Comparison of ENCODE assay signal across 8 mouse cellular contexts in the genomic region with DNA sequence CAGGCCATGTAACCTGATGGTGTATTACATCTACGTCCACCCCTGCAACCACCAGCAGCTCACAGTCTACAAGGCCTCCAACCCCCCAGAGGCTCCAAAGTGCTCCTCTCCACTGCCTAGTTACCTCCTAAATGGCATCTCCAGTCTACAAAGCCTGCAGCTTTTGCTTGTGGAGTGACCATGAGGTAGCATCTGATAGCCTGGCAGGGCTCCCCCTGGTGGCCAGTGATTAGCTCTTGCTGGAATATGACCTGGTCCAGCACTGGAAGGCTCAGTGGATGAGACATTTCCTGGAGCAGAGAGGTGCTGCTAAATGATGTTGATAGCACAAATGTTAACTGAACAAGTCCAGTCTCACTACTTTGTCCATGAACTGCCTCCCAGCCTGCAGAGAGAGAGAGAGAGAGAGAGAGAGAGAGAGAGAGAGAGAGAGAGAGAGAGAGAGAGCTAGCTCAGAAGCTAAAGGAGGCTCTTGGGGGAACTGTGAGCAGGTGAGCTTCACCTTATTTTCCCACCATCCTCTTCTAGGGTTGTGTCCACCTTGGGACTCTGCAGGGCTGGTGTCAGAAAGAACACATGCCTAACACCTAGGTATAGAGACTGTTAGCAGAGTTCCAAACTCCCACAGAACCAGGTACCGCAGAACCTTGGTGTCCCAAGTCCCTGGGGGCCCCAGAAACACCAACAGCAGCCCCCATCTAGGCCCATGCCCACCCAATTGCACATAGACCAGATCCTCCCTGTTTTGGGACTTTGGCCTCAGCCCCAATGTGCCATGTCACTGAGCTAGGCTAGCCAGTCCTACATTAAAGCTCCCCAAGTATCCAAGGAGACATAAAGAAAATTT. TPM values are rescaled to one million over a fixed set of nuclear protein-coding genes. Genes with fewer than 3 reads are reported as not detected.
DNase-seq lines count a peak whose midpoint lies in the region; ATAC-seq and TF ChIP-seq lines count a peak whose summit lies in the region.
"Had no signal": no experiment of that assay in that cellular context is flagged by ENCODE, and none has a peak within 500 bp of the region (broad histone marks: within the 10 kb centered on the region; RNA-seq: fewer than 3 reads in every experiment).

No protein-coding gene starts in this region.

- TF ChIP-seq CTCF in small intestine, adult 2 months (IDR thresholded peaks at IDR 0.05; ENCODE audit: extremely low read depth, insufficient read length, insufficient replicate concordance, low read depth, low read length): peak; percentile 78; the same call in 1 of the 2 replicates

- peaks cover 3% of the 10 kb centered on the region; the same call in 1 of the 2 replicates for H3K4me1 ChIP-seq in hindbrain, embryonic 16.5 days (ENCODE audit: control insufficient read depth, insufficient read depth, low read depth, low read length)
- no peaks in the 10 kb centered on the region for H3K4me1 ChIP-seq in small intestine, adult 2 months (ENCODE audit: control insufficient read depth, insufficient read depth, insufficient read length, low read length)
- H3K4me1 ChIP-seq: limb, embryonic 15.5 days had no signal

- DNase-seq in adrenal gland, adult (ENCODE audit: inconsistent age in 2 of 2, low spot score in 1 of 2): peak; percentile 74 to 93
- peak; percentile 94 to 96 for DNase-seq in cerebellum, postnatal 10 days
- DNase-seq in frontal cortex, postnatal 10 days (ENCODE audit: low spot score in 2 of 2): peak; percentile 28 to 59
- peak; percentile 64 to 89 for DNase-seq in layer of hippocampus, postnatal 25 days (ENCODE audit: extremely low spot score in 1 of 2, low spot score in 1 of 2)

- H3K27ac ChIP-seq in hindbrain, embryonic 16.5 days (ENCODE audit: low read depth, low read length): no peak overlapping the region
- H3K27ac ChIP-seq in small intestine, adult 2 months (ENCODE audit: insufficient read depth, low read depth, low read length): no peak overlapping the region
- H3K27ac ChIP-seq: limb, embryonic 15.5 days had no signal

- H3K4me3 ChIP-seq in hindbrain, embryonic 16.5 days (ENCODE audit: low read length): no peak overlapping the region
- H3K4me3 ChIP-seq in small intestine, adult 2 months (ENCODE audit: low read depth, low read length): no peak overlapping the region
- H3K4me3 ChIP-seq: limb, embryonic 15.5 days had no signal

- ATAC-seq in hindbrain, embryonic 16.5 days: 0 out of 2 replicates have a peak, but pooled peaks have one; percentile 41
- ATAC-seq in megakaryocyte progenitor cell, adult 5-6 weeks (replicated peaks; ENCODE audit: poor library complexity): peak; percentile 96

- H3K9ac ChIP-seq in hindbrain, embryonic 16.5 days (ENCODE audit: low read depth, low read length): no peak overlapping the region
- H3K9ac ChIP-seq: limb, embryonic 15.5 days had no signal

- no peaks in the 10 kb centered on the region for H3K9me3 ChIP-seq in hindbrain, embryonic 16.5 days (ENCODE audit: control insufficient read depth, low read length)
- H3K9me3 ChIP-seq: limb, embryonic 15.5 days had no signal

- TF ChIP-seq POLR2A in small intestine, adult 2 months (IDR thresholded peaks at IDR 0.05; ENCODE audit: low read depth, low read length): no peak

- H3K4me2 ChIP-seq in hindbrain, embryonic 16.5 days (ENCODE audit: low read length): no peak overlapping the region
- H3K4me2 ChIP-seq: limb, embryonic 15.5 days had no signal

- H3K27me3 ChIP-seq in hindbrain, embryonic 16.5 days (replicated peaks; ENCODE audit: control insufficient read depth, insufficient read depth, low read length): peaks cover 3% of the 10 kb centered on the region; the same call in 1 of the 2 replicates
- no peaks in the 10 kb centered on the region for H3K27me3 ChIP-seq in small intestine, adult 2 months (ENCODE audit: control insufficient read depth, insufficient read depth, low read length)
- H3K27me3 ChIP-seq: limb, embryonic 15.5 days had no signal

- no peaks in the 10 kb centered on the region for H3K36me3 ChIP-seq in hindbrain, embryonic 16.5 days (ENCODE audit: control insufficient read depth, insufficient read depth, low read length)
- H3K36me3 ChIP-seq in small intestine, adult 2 months (ENCODE audit: control insufficient read depth, insufficient read depth, low read length): no peaks in the 10 kb centered on the region
- H3K36me3 ChIP-seq: limb, embryonic 15.5 days had no signal

- 96% methylated on average over 2 of the region's 2 CpGs for WGBS in hindbrain, embryonic 16.5 days
- 71% methylated on average over 2 of the region's 2 CpGs for WGBS in small intestine, adult 2 months

RNA-seq across cellular contexts. Expression of gene Lmo1, which starts 43.3 kb away (rescaled TPM):
- 35.6 and 48.0 TPM in 2 replicates for polyA plus RNA-seq in hindbrain, embryonic 16.5 days (2015; fragmentation: Nextera tagmentation; extraction: Ambion mirVana)
- 10 to 100 TPM; 63.2 to 72.8 TPM for total RNA-seq in layer of hippocampus, postnatal 25 days (2021)
- total RNA-seq in megakaryocyte progenitor cell, adult 5-6 weeks (2015): 16.9 and 18.4 TPM in 2 replicates
- total RNA-seq in megakaryocyte progenitor cell, adult 5-6 weeks (2017): 7.2 and 7.7 TPM in 2 replicates
- 0.44 and 1.8 TPM in 2 replicates for polyA plus RNA-seq in small intestine, adult 2 months (2012; rRNA removed)

Comparison
In these comparisons a context has a peak if more than half of its experiments do, and no peak if none do; other contexts are left out.
1. DNase-seq: peak in every context shown above with its lines; median percentile 95 in cerebellum, postnatal 10 days; 84 in adrenal gland, adult; 76 in layer of hippocampus, postnatal 25 days; 44 in frontal cortex, postnatal 10 days.